Mouse (Mus musculus) lung, postnatal 0 days (tissue): ENCODE measurements around the gene Cct8l1.

Experiments
- CTCF ChIP-seq: IDR thresholded peaks from 2 replicates; pipeline ENCODE4 v1.5.1; 2016; ENCODE audit warnings: antibody characterized with exemption, mild to moderate bottlenecking
- EP300 ChIP-seq: IDR thresholded peaks from 2 replicates; pipeline ENCODE4 v1.6.1; 2016; ENCODE audit warnings: antibody characterized with exemption, mild to moderate bottlenecking, control low read depth

- TF ChIP-seq CTCF (no peak), EP300 (no peak)
These were observed 20.6 kb downstream of the Cct8l1 start for GRCm38 (mm10) chr5:25536451-25536850.
